Mouse (Mus musculus) embryonic fibroblast, embryonic 13.5 days (primary cell): ENCODE results near the gene Ptpn7. TPM values are rescaled to one million over a fixed set of nuclear protein-coding genes. Genes with fewer than 3 reads are reported as not detected.

Source experiments
- H3K27ac ChIP-seq: 2 replicates; pipeline ENCODE4 v1.5.1; 2012; ENCODE audit warnings: low read length, control low read depth, inconsistent platforms; ENCODE audit not compliant: insufficient read depth
- H3K4me1 ChIP-seq: 2 replicates; pipeline ENCODE4 v1.6.1; 2011; ENCODE audit warnings: low read length; ENCODE audit not compliant: control insufficient read depth, insufficient read depth
- H3K4me3 ChIP-seq: 2 replicates; pipeline ENCODE4 v1.5.1; 2011; ENCODE audit warnings: mild to moderate bottlenecking, control low read depth, low read length; ENCODE audit not compliant: insufficient read depth
- CTCF ChIP-seq: IDR thresholded peaks from 2 replicates; pipeline ENCODE4 v1.5.1; 2011; ENCODE audit warnings: mild to moderate bottlenecking, control low read depth, low read length, moderate library complexity, borderline replicate concordance; ENCODE audit not compliant: insufficient read depth
- POLR2A ChIP-seq: IDR thresholded peaks from 2 replicates; pipeline ENCODE4 v1.6.1; 2011; ENCODE audit warnings: low read depth, mild to moderate bottlenecking, control low read depth, low read length, moderate library complexity
- polyA plus RNA-seq: library from polyadenylated mRNA; stranded (reverse); fragments of >200 nt; gene quantifications from 2 replicates; pipeline ENCODE4 v1.2.4, GENCODE M21; 2011; ENCODE audit warnings: low read depth; ENCODE audit not compliant: missing spikeins, insufficient read length

The Ptpn7 gene
- polyA plus RNA-seq, 1 experiment: 0.79 TPM

GRCm38 (mm10) chr1:135133678-135134435 lies 1.4 kb downstream of the Ptpn7 start:
- no peaks in the 10 kb centered on the region for H3K4me1 ChIP-seq
- TF ChIP-seq CTCF: no peak
- TF ChIP-seq POLR2A: no peak
- no peak overlapping the region for H3K27ac ChIP-seq
- H3K4me3 ChIP-seq: no peak overlapping the region

DNA sequence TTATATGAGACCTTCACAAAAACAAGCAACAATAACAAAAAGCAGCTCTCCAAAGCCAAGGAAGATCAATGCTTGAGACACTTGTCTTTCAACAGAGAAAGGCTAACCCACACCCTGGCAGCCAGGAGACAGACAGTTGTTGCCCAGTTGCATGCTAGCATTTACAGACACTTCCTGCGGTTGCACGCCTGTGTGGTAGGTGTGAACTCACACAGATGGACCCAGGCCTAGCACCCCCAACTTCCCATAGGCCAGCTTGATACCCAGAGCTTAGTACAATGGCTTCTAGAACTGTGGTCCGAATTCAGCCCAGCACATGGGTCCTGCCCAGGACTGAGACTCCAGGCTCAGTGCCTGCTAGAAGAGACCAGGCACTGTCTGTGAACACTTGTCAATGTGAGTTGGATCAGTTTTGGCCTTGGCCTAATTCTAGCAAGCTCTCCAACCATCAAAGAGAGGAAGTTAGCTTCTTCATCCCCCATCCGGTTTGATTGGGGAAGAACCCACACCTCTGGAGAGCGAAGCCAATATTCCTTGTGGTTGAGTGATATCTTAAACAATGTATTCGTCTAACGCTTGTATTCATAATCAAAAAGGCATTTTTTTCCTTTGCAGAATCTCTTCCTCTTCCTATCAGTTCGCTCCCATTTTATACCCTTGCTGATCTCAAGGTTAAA lies 2.7 kb downstream of the Ptpn7 start:
- TF ChIP-seq CTCF (no peak), POLR2A (no peak)
- H3K27ac ChIP-seq: no peak overlapping the region
- H3K4me3 ChIP-seq: no peak overlapping the region
- no peaks in the 10 kb centered on the region for H3K4me1 ChIP-seq

GRCm38 (mm10) chr1:135136500-135136899 lies 4.0 kb downstream of the Ptpn7 start:
- no peak overlapping the region for H3K4me3 ChIP-seq
- no peaks in the 10 kb centered on the region for H3K4me1 ChIP-seq
- no peak overlapping the region for H3K27ac ChIP-seq
- TF ChIP-seq POLR2A (no peak), CTCF (peak; percentile 75; the same call in 1 of the 2 replicates)

DNA sequence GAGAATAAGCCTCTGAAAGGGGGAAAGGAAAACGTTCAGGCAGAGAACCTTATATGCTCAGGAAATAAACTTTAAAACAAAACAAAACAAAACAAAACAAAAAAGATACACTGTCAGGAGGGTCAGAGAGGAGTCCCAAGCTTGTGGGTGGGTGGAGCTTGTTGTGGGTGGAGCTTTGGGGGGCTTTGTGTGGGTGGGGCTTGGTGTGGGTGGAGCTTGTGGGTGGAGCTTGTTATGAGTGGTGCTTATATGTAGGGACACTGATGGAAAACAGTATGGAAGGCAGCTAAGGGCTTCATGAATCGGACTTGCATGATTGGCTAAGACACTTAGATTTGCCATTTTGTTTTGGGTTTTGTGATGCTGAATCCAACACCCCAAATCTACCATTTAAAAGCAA lies 7.4 kb downstream of the Ptpn7 start:
- TF ChIP-seq POLR2A (no peak), CTCF (no peak)
- no peak overlapping the region for H3K4me3 ChIP-seq
- H3K27ac ChIP-seq: no peak overlapping the region
- no peaks in the 10 kb centered on the region for H3K4me1 ChIP-seq

GRCm38 (mm10) chr1:135142452-135142851 lies 10.0 kb downstream of the Ptpn7 start:
- Histone ChIP-seq H3K4me1 (no peaks in the 10 kb centered on the region), H3K4me3 (no peak overlapping the region), H3K27ac (no peak overlapping the region)
- no peak for TF ChIP-seq CTCF
- no peak for TF ChIP-seq POLR2A

DNA sequence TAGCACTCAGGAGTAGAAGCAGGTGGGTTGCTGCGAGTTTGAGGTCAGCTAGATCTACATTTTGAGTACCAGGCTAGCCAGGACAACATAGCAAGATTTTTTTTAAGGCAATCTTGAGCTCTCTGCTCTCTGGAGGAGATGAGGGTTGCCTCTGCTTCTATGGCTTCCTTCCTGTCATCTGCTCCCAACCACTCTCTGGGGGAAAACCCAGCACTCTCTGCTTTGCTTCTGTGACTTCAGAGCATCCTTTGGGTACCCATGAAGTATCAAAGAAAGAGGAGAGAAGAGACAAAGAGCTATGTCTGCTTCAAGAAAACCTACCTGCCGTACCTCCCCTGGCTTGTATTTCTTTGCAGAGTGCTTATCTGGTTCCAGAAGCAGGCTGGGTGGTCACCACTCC lies 11.4 kb downstream of the Ptpn7 start:
- H3K4me3 ChIP-seq: no peak overlapping the region
- no peak for TF ChIP-seq POLR2A
- TF ChIP-seq CTCF: no peak
- H3K27ac ChIP-seq: no peak overlapping the region
- no peaks in the 10 kb centered on the region for H3K4me1 ChIP-seq

DNA sequence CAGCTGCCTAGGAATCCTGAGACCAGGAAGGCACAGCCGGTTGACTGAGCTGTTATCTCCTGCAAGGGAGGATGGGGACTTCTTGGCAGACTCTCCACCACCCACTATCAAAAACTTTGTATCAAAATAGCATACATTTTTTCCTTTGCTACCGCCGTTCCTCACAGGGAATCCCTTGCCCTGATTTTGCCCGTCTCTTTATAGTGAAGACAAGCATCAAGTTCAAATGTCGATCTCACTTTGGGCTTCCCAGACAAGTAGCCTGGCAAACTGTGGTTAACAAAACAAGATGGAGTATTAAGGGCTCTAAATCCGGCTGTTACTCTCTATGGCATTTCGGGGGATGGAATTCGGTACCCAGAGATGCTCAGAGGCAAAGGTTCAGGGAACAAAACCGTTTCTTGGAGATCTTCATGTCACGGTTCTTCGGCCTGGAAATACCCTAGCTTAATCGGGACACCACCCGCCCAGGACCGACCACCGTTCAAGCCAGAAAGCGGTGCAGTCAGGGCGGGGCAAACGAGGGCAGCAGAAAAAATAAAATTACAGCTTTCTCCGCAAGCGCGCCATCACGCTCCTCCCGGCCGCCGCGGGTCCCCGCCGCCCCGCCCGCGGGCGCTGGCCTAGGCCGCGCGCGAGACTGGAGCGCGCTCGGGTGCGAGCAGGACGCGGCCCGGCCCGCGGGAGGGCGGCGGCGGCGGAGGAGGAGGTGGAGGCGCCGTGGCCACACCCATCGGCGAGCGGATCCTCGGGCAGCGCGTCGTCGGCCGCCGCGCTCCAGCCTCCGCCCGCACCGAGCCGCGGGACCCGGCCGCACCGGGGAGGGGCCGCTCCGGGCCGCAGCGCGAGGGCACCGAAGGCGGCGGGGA lies 13.8 kb downstream of the Ptpn7 start, which contains the start of gene Arl8a:
Gene Arl8a, plus strand, starts transcription at position 748 of the 869 bp plus-strand sequence.
- TF ChIP-seq CTCF (no peak), POLR2A (peak; percentile 67)
- Histone ChIP-seq H3K4me1 (peaks cover 2% of the 10 kb centered on the region; the same call in 1 of the 2 replicates), H3K27ac (peak within 1 kb of the TSS; percentile 92), H3K4me3 (peak within 1 kb of the TSS; percentile 78)

DNA sequence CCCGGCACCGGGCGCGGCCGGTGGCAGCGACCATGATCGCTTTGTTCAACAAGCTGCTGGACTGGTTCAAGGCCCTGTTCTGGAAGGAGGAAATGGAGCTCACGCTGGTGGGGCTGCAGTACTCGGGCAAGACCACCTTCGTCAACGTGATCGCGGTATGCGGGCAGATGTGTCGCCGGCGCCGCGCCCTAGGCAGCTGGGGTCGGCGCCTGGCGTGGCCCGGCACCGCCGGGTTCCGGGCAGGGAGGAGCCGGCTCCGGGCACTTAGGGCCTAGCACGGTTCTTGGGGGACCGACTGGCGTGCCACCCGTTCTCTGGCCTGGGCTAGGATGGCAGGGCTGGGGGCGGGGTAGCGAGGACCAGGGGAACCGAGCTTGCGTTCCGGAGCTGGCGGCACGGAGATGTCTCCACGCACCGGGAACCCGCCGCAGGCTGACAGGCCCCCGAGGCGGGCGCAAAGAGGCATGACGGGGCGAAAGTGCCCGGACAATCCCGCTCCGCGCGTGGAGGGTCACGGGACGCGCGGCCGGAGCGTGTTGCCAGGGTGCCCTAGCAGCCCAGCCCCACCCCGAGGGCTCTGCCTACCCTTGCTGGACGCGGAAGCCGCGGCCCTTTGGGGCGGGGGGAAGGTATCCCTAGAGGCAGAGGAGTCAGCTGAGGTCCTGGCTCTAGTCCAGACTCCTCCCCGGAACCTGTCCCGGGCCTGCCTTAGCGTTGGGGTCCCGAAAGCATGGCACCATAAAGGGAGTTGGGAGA lies 14.6 kb downstream of the Ptpn7 start:
- peaks cover 2% of the 10 kb centered on the region; the same call in 1 of the 2 replicates for H3K4me1 ChIP-seq
- peak overlapping the region; percentile 74 for H3K4me3 ChIP-seq
- TF ChIP-seq POLR2A (peak; percentile 82), CTCF (no peak)
- H3K27ac ChIP-seq: peak overlapping the region; percentile 92

DNA sequence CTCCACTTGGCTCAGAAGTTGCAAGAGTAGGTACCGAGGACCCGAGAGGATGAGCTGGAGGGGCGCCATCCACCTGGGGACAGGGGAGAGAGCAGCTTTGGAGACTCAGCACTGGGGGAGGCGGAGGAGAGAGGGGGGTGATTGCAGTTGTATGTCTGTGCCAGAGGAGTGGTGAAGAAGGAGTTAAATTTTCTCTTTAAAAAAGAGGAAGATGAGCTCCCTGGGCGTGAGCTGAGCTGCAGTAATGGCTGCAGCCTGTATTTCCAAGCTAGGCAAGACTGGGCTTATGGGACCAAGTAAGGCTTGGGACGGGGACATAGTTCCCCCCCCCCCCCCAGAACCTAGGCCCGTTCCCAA lies 15.2 kb downstream of the Ptpn7 start:
- H3K4me1 ChIP-seq: peaks cover 7% of the 10 kb centered on the region
- H3K27ac ChIP-seq: peak overlapping the region; percentile 92
- TF ChIP-seq POLR2A (no peak), CTCF (no peak)
- peak overlapping the region; percentile 74 for H3K4me3 ChIP-seq
